Mouse (Mus musculus) left cerebral cortex, postnatal 25 days (tissue): Measurements from ENCODE around the gene Shld2. TPM values are rescaled to one million over a fixed set of nuclear protein-coding genes. Genes with fewer than 3 reads are reported as not detected.

Experiments
- DNase-seq, 2 experiments: peaks; one replicate each; pipeline ENCODE4 v3.0.0; 2022; ENCODE audit warnings: low spot score in 2 of 2, mixed read lengths in 1 of 2
- intact Hi-C: fragments of 180-260 bp; cut with DNase I; formaldehyde crosslinking; loops from one replicate; pipeline ENCODE4 v1.15.1; 2025
- total RNA-seq, 2 experiments: library from RNA; stranded (reverse); gene quantifications; 2 replicates each; pipeline ENCODE4 v1.2.3; 2021

Gene Shld2
- total RNA-seq, result 10 to 100 TPM; 11.9 to 12.5 TPM

DNA sequence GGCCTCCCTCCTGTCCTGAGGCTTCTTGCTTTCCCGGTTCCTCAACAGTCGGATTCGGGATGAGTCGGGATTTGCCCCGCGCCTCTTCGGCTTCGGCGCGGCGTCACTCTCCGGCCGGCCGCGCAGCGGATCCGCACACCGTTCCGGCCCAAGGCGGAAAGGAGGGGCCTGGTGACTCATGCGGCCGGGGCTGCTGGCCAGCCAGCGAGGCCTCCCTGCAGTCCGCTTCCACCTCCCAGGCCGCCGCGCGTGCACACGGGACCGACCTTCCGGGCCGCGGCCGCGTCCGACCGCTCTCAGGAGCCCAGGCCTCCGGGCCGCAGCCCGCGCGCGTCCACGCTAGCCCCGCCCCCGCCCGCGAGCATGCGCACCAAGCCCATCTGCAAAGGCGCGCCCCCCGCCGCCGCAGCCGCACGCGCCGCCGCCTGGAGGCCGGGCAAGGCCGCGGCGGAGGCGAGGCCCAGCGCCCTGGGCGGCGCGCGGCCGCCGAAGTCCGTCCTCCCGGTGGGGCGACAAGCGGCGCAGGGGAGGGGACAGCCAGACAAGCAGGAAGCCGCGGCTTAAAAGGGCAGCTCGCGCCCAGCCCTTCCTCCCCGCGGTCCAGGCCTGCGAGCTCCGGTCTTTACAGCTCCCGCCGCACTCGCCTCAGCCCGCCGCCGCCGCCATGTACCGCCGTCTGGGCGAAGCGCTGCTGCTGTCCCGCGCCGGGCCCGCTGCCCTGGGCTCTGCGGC, at the start of gene Shld2, which contains the start of gene Glud1:
Gene Shld2, minus strand, starts transcription at position 260 of the 732 bp plus-strand sequence.
Gene Glud1, plus strand, starts transcription at position 494 of the 732 bp plus-strand sequence.
- intact Hi-C loops, result loop anchor here (1.0 to 5.0 kb wide), 3 partner anchors 38 to 192 kb away; partner anchors contain the start of gene Bmpr1a
- peak; percentile 94 for DNase-seq

DNA sequence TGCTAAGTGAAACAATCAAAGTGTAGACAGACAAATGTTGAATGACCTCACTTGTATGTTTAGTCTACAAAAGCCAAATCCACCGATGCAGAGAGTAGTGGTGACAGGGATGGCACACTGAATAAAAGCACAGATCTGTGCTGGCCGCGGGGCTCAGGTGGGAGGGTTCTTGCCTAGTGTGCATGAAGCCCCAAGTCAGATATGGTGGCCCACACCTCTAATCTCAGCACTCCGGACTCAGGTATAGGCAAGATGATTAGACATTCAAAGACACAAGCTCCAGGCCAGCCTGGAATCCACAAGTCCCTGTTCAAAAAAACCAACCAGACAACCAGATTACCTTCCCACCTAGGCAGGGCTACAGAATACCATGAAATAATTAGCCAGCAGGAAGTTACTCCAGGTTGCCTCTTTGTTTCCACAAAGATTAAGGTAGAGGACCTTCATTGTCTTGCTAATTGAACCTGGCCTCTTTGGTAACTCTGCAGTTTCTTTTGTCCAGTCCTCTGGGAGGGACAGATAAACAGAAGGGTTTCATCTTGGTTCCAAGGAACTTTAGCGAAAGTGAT, 49.5 kb upstream of the Shld2 start:
- intact Hi-C loops, result no loop called here
- no peak for DNase-seq

DNA sequence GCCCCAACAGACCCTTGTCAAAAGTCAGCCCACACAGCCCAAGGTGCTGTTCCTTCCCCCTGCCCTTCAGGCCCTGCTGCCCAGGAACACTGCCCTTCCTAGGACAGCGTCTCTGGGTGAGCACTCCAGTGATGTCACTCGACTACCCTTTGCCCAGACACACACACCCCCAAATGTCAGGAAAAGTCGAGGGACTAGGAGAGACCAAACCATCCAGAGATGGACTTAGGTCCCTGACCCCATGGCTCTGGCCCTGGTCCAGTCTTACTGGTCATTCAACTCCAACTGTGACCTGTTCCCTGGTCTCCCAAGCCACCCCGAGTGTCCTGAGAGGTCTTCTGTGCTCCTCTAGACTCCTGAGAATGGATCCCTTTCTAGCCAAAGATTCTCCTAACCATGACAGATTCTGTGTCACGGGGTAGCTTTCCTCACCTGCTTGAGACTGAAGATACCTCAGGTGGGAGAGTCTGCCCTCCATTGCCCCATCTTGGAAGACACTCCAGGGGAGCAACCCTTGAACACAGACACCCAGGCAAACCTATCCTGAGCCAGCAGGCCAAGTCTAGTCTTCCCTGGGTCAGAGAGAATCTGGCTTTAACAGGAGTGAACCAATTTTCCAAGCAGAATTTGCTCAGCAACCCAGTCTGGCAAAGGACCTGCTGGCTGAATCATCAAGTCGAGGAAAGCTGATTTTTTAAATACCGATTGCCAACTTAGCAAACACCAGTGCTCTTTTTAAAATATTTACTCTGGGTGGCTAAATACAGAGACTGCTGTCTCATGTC, 47.6 kb upstream of the Shld2 start:
- intact Hi-C loops, result no loop called here
- DNase-seq, result peak in 1 of 2 experiments; percentile 50

DNA sequence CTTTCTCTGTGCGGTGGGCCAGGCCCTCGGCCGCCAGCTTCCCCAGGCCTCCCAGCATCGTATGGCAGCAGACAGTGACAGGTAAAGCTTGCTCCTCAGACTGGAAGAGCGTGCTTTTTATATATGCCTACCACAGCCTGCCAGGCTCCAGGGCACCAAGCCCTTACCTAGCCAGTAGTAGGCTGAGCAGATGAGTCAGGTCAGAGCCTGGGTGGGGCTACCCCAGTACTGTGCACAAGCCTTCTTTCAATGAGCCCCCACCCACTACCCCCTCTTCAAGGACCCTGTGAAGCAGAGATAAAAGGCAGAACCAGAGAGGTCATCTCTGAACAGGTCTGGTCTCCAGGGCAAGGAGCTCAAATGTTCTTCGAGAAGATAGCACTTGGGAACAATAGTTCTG, 45.0 kb upstream of the Shld2 start, which contains the start of gene Fam25c:
Gene Fam25c, minus strand, starts transcription at position 133 of the 400 bp plus-strand sequence.
- intact Hi-C loops, result no loop called here
- DNase-seq, result no peak

DNA sequence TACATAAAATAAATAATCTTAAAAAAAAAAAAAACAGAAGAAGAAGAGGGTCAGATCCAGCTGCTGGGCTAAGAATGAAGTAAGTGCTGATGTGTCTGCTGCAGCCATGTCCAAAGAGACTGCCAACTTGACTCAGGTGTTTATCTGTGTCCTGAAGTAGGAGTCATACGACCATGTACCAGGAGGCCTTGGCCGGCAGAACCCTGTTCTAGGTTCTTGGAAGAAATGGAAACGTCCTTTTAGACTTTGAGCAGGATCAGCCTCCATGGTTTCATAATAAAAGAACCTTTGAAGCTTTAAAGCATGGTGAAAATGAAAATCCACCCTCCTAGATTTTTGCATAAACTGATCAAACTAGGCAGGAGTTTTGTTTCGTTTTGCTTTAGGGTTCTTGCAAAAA, 44.2 kb upstream of the Shld2 start:
- no peak for DNase-seq
- intact Hi-C loops, result no loop called here

DNA sequence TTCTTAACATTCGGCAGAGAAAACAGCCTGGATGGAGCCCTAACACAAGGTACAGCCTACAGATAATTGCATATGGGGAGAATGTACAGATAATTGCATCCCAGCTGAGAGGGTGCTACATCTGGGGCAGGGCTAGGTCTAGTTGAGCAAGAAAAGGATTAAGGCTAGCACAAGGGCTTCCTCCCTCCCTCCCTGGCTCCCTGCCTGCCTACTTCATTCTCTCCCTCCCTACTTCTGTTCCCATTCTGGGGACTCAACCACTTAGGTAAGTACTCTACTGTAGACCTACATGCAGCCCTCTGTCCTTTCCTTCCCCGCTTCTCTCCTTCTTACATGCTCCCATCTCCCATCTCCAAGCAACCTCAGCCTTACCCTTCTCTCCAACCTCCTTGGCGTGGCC, 43.0 kb upstream of the Shld2 start:
- no peak for DNase-seq
- intact Hi-C loops, result no loop called here

DNA sequence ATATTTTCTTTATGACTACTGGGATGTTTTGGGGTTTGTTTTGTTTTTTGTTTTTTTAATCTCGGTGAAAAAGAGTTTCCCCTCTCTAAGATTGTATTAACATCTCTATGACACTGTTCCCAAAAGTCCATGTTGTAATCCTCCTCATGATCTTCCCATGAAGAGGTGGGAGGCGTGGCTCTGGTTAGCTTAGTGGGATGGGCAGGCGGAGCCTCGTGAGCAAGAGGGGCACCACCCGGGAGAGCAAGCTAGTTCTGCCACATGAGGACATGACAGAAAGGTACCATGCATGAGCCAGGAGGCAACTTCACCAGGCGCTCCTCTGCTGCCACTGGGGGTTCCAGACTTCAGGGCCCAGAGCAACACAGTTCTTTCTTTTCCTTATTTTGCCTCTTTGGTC, 42.2 kb upstream of the Shld2 start:
- intact Hi-C loops, result no loop called here
- DNase-seq, result no peak

DNA sequence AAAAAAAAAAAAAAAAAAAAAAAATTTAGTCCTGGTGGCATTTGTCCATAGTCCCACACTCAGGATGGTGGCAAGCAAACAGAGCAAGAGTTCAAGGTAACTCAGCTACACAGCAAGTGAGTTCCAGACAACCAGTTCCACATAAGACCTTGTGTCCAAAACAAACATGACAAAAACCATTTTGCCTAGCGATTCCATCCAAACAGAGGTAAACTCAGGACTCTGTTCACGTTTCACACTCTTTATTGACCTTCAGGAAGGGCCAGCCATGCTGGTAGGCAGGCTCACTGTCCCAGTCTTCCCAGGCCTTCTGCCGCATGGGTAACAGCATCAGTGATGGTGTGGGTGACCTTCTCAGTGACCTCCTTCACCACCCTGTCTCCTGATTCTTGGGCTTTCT, 41.4 kb upstream of the Shld2 start:
- intact Hi-C loops, result no loop called here
- DNase-seq, result no peak

DNA sequence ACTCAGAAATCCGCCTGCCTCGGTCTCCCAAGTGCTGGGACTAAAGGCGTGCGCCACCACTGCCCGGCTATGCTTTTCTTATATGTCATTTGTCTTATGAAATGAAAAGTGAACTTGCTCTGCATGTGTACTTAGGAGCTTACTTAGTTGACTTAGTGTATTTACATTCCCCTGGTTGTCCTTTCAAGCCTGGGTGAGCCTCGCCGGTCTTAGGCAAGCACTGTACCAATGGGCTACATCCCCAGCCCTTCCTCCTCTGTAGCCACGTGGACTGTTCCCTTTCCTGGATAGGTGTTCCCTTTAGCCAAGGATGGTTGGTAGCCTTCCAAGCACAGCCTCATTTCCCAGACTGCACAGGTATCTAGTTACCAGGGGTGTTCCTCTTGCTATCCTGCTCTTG, 38.7 kb upstream of the Shld2 start:
- no peak for DNase-seq
- intact Hi-C loops, result no loop called here

DNA sequence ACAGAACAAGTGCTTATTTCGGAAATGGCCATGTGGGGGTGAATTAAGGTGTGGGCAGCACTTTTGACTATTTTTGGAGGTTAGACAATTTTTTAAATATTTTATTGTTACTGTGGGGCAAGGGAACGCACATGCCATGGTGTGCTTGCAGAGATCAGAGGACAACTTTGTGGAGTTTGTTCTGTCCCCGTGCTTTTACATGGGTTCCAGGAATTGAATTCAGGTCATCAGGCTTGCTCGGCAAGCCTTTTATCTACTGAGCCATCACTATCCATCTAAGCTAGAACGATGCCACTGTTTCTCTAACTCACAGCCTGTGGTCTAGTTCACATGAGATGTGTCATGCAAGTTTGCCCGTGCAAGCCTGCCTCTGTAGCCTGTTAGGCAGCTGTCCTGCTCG, 38.0 kb upstream of the Shld2 start:
- no peak for DNase-seq
- intact Hi-C loops, result no loop called here

DNA sequence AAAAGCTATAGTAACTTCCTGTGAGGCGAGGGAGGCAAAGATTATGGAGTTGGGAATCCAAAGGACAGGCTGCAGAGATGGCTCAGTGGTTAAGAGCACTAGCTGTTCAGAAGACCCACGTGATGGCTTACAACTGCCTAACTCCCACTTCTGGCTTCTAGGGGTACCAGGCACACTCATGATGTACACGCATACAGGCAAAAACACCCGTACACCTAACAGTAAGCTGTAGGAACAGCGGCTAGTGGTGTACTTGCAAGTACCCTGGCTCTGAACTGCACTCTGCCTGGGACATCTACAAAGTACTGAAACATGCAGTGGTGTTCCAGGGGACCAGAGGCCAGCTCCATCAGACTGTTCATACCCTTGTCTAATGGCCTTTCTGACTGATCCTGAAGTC, 36.8 kb upstream of the Shld2 start:
- DNase-seq, result no peak
- intact Hi-C loops, result no loop called here

DNA sequence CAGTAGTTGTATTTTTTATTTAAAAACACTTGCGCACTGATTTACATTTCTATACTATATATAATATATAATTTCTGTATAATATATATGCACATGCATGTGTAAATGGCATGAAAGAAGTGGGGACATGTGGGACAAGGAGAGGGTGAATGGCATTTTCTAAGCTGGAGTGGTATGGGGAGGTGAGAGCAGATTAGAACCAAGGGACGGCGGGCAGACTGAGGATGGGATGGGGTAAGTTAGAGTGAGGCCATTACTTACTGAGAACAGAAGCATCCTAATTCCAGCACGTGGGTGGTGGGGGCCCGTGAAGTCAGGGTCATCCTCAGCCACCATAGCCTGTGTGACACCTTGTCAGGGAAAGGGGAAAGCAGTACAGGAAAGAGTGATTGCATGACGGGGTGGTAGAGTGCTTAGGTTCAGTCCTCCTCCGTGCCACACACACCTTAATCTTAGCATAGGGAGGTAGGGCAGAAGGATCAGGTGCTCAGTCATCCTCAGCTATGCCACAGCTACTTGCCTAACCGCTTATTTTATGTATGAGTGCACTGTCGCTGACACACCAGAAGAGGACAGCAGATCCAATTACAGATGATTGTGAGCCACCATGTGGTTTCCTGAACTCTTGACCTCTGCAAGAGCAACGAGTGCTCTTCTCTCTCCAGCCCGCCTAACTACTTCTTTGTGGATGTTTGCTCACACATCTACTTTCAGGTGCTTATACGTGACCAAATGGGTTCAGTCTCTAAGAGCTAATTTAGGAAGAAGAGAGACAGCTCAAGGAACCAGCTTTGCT, 35.7 kb upstream of the Shld2 start:
- DNase-seq, result no peak
- intact Hi-C loops, result no loop called here

DNA sequence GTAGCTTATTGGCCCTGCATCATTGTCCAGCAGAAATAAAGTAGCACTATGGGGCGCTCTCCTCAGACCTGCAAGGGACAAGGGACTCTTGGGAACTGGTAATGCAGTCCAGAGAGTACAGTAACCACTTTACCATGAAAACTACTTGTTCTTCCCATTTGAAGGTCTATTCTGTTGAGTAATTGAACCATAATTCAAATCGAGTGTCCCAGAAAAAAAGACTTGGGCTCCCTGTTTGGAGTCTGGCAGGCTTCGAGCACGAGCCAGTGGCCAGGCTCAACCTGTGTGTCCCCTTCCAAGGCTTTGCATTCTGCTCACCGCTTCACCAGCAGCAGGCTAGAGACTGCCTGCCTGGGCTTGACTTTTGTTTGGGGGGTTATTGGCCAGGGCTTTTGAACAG, 34.1 kb upstream of the Shld2 start:
- no peak for DNase-seq

DNA sequence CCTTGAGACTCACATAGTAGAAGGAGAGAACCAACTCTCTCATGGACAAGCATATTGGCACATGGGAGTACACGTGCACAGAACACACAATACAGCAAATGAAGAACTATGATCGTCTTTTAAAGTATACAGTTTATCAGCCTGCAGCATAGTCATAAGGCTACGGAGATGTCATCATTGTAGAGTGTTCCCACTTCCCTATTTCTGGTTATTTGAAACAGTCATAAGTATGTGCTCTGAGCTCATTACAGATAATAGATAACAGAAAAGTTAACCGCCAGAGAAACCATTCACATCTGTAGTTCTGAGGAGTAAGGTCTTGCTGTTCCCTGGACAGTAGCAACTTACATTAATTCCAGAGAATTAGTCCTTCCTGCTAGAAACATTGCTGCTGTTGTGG, 32.8 kb upstream of the Shld2 start:
- no peak for DNase-seq
- intact Hi-C loops, result no loop called here

More for the DNA sequence above, 34.1 kb upstream of the Shld2 start:
- intact Hi-C loops, result no loop called here

DNA sequence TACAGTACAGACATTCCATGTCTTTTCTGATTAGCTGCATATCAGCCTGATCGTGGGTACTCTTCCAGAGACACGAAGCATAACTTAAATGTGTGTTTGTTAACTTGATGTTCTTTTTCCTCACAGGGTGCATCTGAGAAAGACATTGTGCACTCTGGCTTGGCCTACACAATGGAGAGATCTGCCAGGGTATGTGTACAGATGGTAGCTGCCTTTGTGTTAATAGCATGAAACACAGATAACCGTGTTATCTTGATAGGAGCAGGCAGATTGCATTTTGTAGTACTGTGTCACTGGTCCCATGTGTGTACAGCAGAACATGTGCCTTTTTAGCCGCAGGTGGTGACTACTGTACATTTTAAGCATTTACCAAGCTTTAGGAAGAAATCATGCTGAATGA, 31.7 kb upstream of the Shld2 start:
- DNase-seq, result no peak
- intact Hi-C loops, result no loop called here

DNA sequence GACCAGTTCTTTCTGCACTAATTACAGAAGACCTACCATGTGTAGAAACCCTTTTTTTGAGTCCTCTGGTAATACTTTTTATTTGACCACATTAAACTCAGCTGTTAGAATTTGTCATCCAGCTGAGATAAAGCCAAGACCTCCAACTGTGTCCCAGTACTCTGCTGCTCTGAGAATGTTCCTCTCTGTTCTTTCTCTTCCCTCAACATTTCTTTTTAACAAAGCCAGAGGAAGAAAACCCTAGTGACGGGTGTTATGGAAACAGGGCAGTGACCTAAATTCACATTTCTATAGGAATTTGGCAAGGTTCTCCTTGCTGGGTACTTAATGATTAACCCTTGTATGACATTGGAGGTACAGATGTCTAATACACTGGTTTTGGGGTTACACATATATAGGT, 29.2 kb upstream of the Shld2 start:
- intact Hi-C loops, result no loop called here
- peak in 1 of 2 experiments; percentile 35 for DNase-seq

DNA sequence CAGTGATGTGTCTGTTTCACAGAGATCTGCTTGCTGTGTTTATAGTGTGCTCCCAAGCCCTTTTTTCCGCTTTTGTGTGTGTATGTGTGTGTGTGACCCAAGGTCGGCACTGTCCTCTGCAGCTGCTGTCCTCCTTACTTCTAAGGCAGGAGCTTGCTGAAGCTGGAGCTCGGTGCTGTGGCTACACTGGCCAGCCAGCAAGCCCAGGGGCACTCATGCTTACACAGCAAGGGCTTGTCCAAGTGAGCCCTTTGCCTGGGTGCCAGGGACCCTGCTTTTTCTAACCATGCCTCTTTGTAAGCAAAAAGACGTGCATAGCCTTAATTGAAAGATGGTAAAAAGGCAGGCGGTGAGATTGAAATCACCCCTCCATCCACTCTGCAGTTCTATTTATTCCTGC, 22.2 kb upstream of the Shld2 start:
- peak; percentile 43 to 72 for DNase-seq
- intact Hi-C loops, result no loop called here

DNA sequence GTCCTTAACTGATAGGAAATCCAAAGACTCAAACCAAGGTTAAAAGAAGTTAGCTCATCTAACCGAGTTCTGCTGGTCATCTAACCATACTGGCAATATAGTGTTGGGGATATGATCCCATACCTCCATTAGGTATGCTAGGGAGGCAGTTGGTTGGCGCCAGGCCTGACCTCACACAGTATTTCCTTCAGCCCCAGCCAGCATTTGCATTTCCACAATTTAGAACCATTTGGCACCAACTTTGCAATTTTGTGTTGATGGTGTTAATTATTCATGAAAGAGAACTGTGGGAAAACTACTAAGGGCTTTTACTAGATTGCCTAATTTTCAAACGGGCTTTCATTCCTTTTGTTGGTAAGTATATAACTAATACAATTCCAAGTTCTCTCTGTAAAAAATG, 21.6 kb upstream of the Shld2 start:
- DNase-seq, result peak in 1 of 2 experiments; percentile 53
- intact Hi-C loops, result no loop called here

DNA sequence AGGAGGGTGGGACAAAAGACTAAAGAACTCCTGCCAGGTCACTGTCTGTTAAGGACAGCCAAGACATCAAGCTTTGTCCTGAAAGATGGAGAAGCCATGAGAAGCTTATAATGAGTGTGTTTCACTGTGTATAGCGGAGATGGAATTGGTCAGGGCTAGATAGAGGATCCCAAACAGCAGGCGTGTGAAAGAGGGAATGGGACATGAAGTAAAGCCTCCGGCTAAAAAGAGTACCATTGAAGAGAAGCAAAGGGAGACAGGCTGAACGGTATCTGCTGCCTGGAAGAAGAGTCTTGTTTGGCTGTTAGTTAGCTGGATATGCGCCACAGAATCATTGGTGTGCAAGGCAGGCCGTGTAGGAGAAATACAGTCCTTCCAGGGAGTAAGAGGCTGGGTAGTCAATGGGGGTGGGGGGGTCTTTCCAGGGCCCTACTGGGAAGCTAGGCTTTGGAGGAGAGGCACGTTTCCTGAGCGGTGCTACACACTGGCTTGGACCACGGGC, 20.4 kb upstream of the Shld2 start:
- intact Hi-C loops, result no loop called here
- DNase-seq, result peak in 1 of 2 experiments; percentile 18

DNA sequence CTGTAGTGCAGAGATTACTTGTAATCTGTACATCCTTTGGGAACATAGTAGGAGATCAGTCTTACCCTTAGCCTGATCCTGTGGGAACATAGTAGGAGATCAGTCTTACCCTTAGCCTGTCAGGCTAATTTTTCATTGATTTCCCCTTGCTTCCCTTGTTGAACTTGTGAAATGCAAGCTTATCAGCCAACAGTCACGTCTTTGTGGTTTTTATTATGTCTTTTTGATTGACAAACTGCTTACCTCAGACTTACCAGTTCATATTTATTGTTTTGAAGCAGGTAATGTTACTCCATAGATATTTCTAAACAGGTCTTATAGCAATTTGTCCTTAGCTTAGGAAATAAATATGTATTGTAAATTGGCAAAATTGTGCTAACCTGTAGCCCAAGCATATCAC, 17.3 kb upstream of the Shld2 start:
- DNase-seq, result no peak
- intact Hi-C loops, result no loop called here
